Mouse (Mus musculus) stomach, embryonic 14.5 days (tissue): Measurements from ENCODE around the gene Dmp1. TPM values are rescaled to one million over a fixed set of nuclear protein-coding genes. Genes with fewer than 3 reads are reported as not detected.

Source experiments
- ATAC-seq: fragments of 200-750 bp; cut with Nextera tagmentation; 2 replicates; pipeline ENCODE4 v1.8.0; 2017; ENCODE audit warnings: low read depth, moderate TSS enrichment; ENCODE audit not compliant: insufficient number of reproducible peaks, insufficient read depth, low FRiP score
- H3K27ac ChIP-seq: fragments of 300-500 bp; sonication (generic); 2 replicates; pipeline ENCODE4 v1.5.1; 2014; ENCODE audit warnings: mild to moderate bottlenecking, low read length, moderate library complexity, mixed read lengths
- H3K27me3 ChIP-seq: fragments of 300-500 bp; sonication (generic); 2 replicates; pipeline ENCODE4 v1.6.1; 2014; ENCODE audit warnings: low read length, control low read depth, mixed read lengths; ENCODE audit not compliant: control insufficient read depth, insufficient read depth
- H3K36me3 ChIP-seq: fragments of 300-500 bp; sonication (generic); 2 replicates; pipeline ENCODE4 v1.6.1; 2014; ENCODE audit warnings: mild to moderate bottlenecking, control low read depth, low read length, moderate library complexity, mixed read lengths; ENCODE audit not compliant: control insufficient read depth, insufficient read depth
- H3K4me1 ChIP-seq: fragments of 300-500 bp; sonication (generic); 2 replicates; pipeline ENCODE4 v1.6.1; 2014; ENCODE audit warnings: low read length, control low read depth, mixed read lengths; ENCODE audit not compliant: control insufficient read depth, insufficient read depth
- H3K4me2 ChIP-seq: fragments of 300-500 bp; sonication (generic); replicated peaks from 2 replicates; pipeline ENCODE4 v1.6.1; 2014; ENCODE audit warnings: low read depth, low read length, control low read depth
- H3K4me3 ChIP-seq: fragments of 300-500 bp; sonication (generic); 2 replicates; pipeline ENCODE4 v1.5.1; 2014; ENCODE audit warnings: low read depth, low read length, control low read depth
- H3K9ac ChIP-seq: fragments of 300-500 bp; sonication (generic); replicated peaks from 2 replicates; pipeline ENCODE4 v1.6.1; 2014; ENCODE audit warnings: low read depth, mild to moderate bottlenecking, control low read depth, low read length, moderate library complexity, mixed read lengths
- H3K9me3 ChIP-seq: fragments of 300-500 bp; sonication (generic); 2 replicates; pipeline ENCODE4 v1.6.1; 2016; ENCODE audit warnings: low read depth, low read length, control low read depth; ENCODE audit not compliant: control insufficient read depth
- WGBS: fragments of 180-500 bp; shearing (Covaris S2); extraction: QIAGEN DNeasy Blood & Tissue Kit; methylation state at CpG from one replicate; pipeline ENCODE4 v1.1.7; 2014; 5-methylcytosine and 5-hydroxymethylcytosine counted together
- polyA plus RNA-seq: library from polyadenylated mRNA; unstranded; fragments of >200 nt; fragmentation: Nextera tagmentation; extraction: Ambion mirVana; gene quantifications from 2 replicates; pipeline ENCODE4 v1.2.1, GENCODE M21; 2014

Dmp1 gene
- 0.68 and 0.70 TPM in 2 replicates for polyA plus RNA-seq

DNA sequence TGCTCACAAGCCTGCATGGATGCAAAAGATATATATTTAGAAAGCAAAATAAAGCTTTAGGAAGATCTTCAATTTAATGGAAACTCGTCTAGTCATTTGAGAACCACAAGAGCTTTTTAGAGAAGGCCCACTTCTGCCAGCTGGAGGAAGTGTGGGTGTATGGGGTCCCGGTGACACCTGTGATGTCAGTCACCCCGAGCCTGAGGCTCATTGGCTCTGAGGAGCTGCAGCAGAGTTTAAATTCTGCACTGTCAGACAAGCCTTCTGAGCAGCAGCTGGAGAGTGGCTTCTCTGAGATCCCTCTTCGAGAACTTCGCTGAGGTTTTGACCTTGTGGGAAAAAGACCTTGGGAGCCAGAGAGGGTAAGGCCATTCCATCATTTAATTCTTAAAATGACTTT is at the start of gene Dmp1:
TSS of gene Dmp1 (plus strand) at position 263 of the 400 bp plus-strand sequence.
- Histone ChIP-seq H3K27me3 (no peaks in the 10 kb centered on the region), H3K27ac (peak within 1 kb of the TSS; percentile 27; the same call in 1 of the 2 replicates), H3K9me3 (no peaks in the 10 kb centered on the region), H3K4me2 (no peak within 1 kb of the TSS), H3K36me3 (no peaks in the 10 kb centered on the region), H3K4me3 (no peak within 1 kb of the TSS), H3K9ac (no peak within 1 kb of the TSS), H3K4me1 (no peaks in the 10 kb centered on the region)
- WGBS, result 60% methylated on average over 5 of the region's 5 CpGs
- ATAC-seq, result no peak

DNA sequence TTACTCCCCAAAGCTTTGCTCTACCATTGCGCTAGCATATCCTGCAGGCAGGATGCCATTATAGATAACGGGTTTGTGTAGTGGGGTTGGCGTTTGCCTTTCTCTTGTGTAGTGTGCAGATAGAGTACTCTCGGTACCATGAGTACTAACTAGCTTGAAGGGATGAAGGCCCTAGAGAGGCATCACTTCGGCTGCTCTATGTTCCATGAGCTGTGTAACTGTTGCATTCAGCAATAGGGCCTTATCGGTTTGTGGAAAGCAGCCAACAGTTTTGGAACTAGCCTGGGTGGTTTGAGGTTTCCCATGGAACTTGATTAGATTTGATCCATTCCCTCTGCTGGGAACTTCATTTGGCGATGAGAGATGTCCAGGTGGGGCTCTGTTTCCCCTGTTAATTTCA is 44.7 kb upstream of the Dmp1 start:
- H3K4me2 ChIP-seq, result no peak overlapping the region
- no peak overlapping the region for H3K4me3 ChIP-seq
- H3K36me3 ChIP-seq, result no peaks in the 10 kb centered on the region
- no peak for ATAC-seq
- no peak overlapping the region for H3K27ac ChIP-seq
- 91% methylated on average over 7 of the region's 7 CpGs for WGBS
- H3K4me1 ChIP-seq, result no peaks in the 10 kb centered on the region
- no peaks in the 10 kb centered on the region for H3K27me3 ChIP-seq
- H3K9ac ChIP-seq, result no peak overlapping the region
- H3K9me3 ChIP-seq, result no peaks in the 10 kb centered on the region

DNA sequence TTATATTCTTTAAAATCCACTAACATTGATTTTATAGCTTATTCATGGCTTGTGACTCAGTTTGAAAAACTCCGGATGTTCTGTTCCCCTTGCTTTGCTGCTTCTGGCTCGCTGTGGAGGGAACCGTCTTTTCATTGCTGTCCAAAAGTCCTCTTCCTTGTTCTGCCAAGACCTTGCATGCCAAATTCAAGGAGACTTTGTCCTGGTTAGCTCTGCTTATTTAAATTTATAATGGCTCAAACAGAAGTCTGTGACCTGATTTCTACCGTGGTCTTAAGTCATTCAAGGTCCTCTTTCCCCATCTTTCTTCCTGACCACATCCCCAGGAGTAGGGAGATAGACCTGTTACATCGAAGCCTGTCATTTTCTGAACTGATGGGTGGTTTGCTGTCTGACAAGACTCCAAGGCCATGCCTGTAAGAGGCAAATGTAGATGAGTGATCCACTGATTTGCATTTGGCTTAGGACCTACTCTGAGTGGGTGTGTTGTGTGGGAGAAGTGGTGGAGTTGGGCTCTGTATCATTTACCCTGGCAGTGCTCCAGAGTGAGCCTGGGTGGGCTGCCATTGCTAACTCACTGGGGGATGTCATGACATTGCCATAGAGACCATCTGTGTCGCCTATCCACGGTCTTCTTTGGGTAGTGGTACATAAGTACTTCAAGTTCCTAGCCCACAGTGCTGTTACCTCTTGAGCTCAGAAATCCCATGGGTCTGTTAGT is 43.9 kb upstream of the Dmp1 start:
- H3K4me1 ChIP-seq, result no peaks in the 10 kb centered on the region
- no peaks in the 10 kb centered on the region for H3K36me3 ChIP-seq
- H3K4me2 ChIP-seq, result no peak overlapping the region
- H3K4me3 ChIP-seq, result no peak overlapping the region
- ATAC-seq, result no peak
- no peaks in the 10 kb centered on the region for H3K27me3 ChIP-seq
- H3K9me3 ChIP-seq, result no peaks in the 10 kb centered on the region
- H3K27ac ChIP-seq, result no peak overlapping the region
- no peak overlapping the region for H3K9ac ChIP-seq
- 85% methylated on average over 7 of the region's 7 CpGs for WGBS

DNA sequence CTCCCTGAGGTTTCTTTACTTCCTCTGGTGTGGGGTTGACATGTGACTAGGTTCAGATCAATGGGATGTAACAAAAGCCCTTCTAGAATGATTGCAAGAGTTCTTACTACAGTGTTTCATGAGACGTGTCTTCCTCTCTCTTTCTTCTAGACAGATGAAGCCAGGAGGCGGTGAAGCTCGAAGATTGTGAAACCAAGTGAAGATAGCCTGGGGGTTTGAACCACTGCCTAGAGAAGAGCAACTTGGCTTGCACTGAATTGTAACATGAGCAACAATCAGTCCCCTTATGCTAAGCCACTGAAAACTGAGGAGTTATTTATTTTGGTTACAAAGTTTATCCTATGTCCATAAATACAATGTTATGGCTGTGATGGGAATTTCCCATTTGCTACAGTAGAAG is 41.8 kb upstream of the Dmp1 start:
- H3K9me3 ChIP-seq, result no peaks in the 10 kb centered on the region
- H3K27ac ChIP-seq, result no peak overlapping the region
- H3K4me1 ChIP-seq, result no peaks in the 10 kb centered on the region
- 84% methylated on average over 3 of the region's 3 CpGs for WGBS
- H3K4me2 ChIP-seq, result no peak overlapping the region
- H3K4me3 ChIP-seq, result no peak overlapping the region
- no peaks in the 10 kb centered on the region for H3K27me3 ChIP-seq
- H3K9ac ChIP-seq, result no peak overlapping the region
- no peaks in the 10 kb centered on the region for H3K36me3 ChIP-seq
- no peak for ATAC-seq

DNA sequence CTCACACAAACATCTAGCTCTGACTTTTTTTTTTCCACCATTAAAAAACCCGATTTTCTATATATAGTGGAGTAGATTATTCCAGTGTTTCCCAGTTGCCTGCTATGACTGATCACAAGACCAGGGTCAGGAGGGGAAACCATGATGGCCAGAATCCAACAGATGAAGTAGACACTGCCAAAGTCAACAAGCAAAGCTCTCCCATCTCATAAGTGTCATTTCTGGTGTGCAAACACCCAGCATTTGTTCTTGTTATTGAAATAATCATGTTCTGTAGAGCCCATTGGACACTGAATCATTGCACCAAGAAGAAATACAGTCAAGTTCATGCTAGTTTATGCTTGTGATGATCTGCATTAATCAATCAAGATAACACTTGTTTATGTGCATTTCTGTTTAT is 41.0 kb upstream of the Dmp1 start:
- Histone ChIP-seq H3K27ac (no peak overlapping the region), H3K4me2 (no peak overlapping the region), H3K9me3 (no peaks in the 10 kb centered on the region), H3K4me3 (no peak overlapping the region), H3K36me3 (no peaks in the 10 kb centered on the region), H3K27me3 (no peaks in the 10 kb centered on the region), H3K9ac (no peak overlapping the region), H3K4me1 (no peaks in the 10 kb centered on the region)
- WGBS, result 55% methylated on average over 1 of the region's 1 CpGs
- ATAC-seq, result no peak

DNA sequence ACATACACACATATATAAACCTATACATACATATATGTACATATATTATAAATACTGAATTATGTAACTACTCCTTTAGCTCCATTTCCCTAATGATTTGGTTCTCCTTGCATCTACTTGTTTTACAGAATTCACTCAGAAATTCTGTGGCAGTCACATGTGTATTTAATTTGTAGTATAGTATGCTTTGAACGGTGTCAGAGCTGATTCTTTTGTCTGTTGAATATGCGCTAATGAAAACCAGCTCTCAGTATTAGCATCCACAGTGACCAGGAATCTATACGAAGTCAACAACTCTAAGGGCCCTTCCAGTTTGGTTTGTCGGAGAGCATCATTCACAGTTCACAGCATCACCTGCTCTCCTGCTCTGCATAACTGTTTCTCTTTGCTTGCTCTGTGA is 38.9 kb upstream of the Dmp1 start:
- WGBS, result 83% methylated on average over 4 of the region's 4 CpGs
- Histone ChIP-seq H3K27ac (no peak overlapping the region), H3K27me3 (no peaks in the 10 kb centered on the region), H3K36me3 (no peaks in the 10 kb centered on the region), H3K4me1 (no peaks in the 10 kb centered on the region), H3K9me3 (no peaks in the 10 kb centered on the region), H3K9ac (no peak overlapping the region), H3K4me3 (no peak overlapping the region), H3K4me2 (no peak overlapping the region)
- ATAC-seq, result no peak

DNA sequence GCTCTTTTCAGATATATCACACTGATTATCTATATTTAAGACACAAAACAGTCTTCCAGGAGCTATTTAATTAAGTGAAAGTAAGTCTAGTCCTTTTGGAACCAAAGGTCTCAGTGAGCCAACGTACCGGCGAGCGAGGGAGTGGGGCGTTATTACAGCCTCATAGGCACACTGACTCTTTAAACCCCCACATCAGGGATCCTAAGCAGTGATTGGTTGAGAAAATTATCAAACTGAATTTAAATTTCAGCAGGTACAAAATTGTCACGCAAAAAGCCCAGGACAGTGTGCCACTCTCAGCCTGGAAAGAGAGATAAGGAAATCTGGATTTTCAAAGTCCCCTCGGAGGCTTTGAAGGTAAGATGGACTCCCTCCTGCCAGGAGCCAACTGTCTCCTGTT is 32.0 kb upstream of the Dmp1 start, which contains the start of gene Dspp:
TSS of gene Dspp (plus strand) at position 301 of the 400 bp plus-strand sequence.
- Histone ChIP-seq H3K4me3 (no peak within 1 kb of the TSS), H3K27me3 (no peaks in the 10 kb centered on the region), H3K4me1 (no peaks in the 10 kb centered on the region), H3K36me3 (no peaks in the 10 kb centered on the region), H3K4me2 (no peak within 1 kb of the TSS), H3K9me3 (no peaks in the 10 kb centered on the region), H3K27ac (no peak within 1 kb of the TSS), H3K9ac (no peak within 1 kb of the TSS)
- 76% methylated on average over 7 of the region's 7 CpGs for WGBS
- ATAC-seq, result no peak

DNA sequence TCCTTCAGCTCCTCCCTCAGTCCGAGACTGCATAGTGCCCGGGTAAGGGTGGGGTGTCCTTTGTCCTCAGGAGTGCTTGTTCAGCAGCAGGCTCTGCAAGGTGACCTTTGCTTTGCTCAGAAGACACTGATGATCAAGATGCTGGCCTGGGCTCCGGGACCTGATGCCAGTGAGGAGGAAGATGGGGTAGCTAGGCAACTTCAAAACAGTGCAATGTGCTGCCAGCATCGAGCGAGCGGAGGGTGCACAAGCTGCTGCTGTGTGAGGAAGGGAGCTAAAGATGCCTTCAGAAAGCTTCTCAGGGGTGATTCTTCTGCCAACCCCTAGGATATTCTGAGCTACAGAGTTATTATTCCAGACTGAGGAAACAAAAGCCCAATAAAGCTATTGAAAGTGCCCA is 29.3 kb upstream of the Dmp1 start:
- Histone ChIP-seq H3K4me1 (no peaks in the 10 kb centered on the region), H3K4me2 (no peak overlapping the region), H3K27ac (no peak overlapping the region), H3K36me3 (no peaks in the 10 kb centered on the region), H3K9me3 (no peaks in the 10 kb centered on the region), H3K9ac (no peak overlapping the region), H3K27me3 (no peaks in the 10 kb centered on the region), H3K4me3 (no peak overlapping the region)
- no peak for ATAC-seq
- whole genome bisulfite sequencing, result 80% methylated on average over 6 of the region's 6 CpGs

DNA sequence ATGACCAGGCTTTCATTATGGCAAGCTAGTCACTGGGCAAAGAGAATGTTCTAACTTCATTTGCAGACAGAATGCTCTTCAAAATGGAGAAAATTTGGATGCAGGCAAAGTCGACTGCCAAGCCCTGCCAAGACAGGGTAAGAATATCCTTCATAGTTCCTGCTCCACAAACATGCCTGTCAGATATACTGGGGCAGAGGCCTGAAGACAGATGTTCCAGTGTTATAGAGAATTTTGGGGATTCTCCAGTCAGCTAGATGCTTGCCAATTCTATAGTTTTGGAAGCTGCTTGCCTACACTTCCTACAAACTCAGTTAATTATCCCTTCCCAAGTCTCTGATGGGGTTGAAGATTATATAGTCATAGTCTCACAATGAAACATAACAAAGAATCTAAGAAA is 18.7 kb upstream of the Dmp1 start:
- Histone ChIP-seq H3K4me1 (no peaks in the 10 kb centered on the region), H3K9ac (no peak overlapping the region), H3K4me3 (no peak overlapping the region), H3K9me3 (peaks cover 7% of the 10 kb centered on the region; the same call in 1 of the 2 replicates), H3K36me3 (no peaks in the 10 kb centered on the region), H3K27ac (no peak overlapping the region), H3K4me2 (no peak overlapping the region), H3K27me3 (no peaks in the 10 kb centered on the region)
- 75% methylated on average over 1 of the region's 1 CpGs for WGBS
- ATAC-seq, result no peak
